Mouse (Mus musculus) forebrain, embryonic 12.5 days (tissue): ENCODE measurements around the gene Rtn4rl1. TPM values are rescaled to one million over a fixed set of nuclear protein-coding genes. Genes with fewer than 3 reads are reported as not detected.
"Not testable (repeated sequence)": the region's sequence is repeated elsewhere in the genome, so short reads cannot be mapped to it uniquely, and the experiment has no call there.

Experiments
- ATAC-seq: fragments of 200-750 bp; cut with Nextera tagmentation; 2 replicates; pipeline ENCODE4 v1.8.0; 2017; ENCODE audit warnings: moderate TSS enrichment; ENCODE audit not compliant: low FRiP score
- H3K27ac ChIP-seq: fragments of 300-500 bp; sonication (generic); 2 replicates; pipeline ENCODE4 v1.5.1; 2016; ENCODE audit warnings: mild to moderate bottlenecking
- H3K27me3 ChIP-seq: fragments of 300-500 bp; sonication (generic); 2 replicates; pipeline ENCODE4 v1.6.1; 2016; ENCODE audit warnings: mild to moderate bottlenecking
- H3K36me3 ChIP-seq: fragments of 300-500 bp; sonication (generic); replicated peaks from 2 replicates; pipeline ENCODE4 v1.6.1; 2016; ENCODE audit warnings: mild to moderate bottlenecking
- H3K4me1 ChIP-seq: fragments of 300-500 bp; sonication (generic); 2 replicates; pipeline ENCODE4 v1.6.1; 2016
- H3K4me2 ChIP-seq: fragments of 300-500 bp; sonication (generic); 2 replicates; pipeline ENCODE4 v1.6.1; 2016; ENCODE audit warnings: mild to moderate bottlenecking, moderate library complexity
- H3K4me3 ChIP-seq: fragments of 300-500 bp; sonication (generic); replicated peaks from 2 replicates; pipeline ENCODE4 v1.5.1; 2016; ENCODE audit warnings: mild to moderate bottlenecking
- H3K9ac ChIP-seq: fragments of 300-500 bp; sonication (generic); 2 replicates; pipeline ENCODE4 v1.6.1; 2016; ENCODE audit warnings: mild to moderate bottlenecking
- H3K9me3 ChIP-seq: fragments of 300-500 bp; sonication (generic); 2 replicates; pipeline ENCODE4 v1.6.1; 2016
- WGBS: fragments of 180-500 bp; shearing (Covaris S2); methylation state at CpG from one replicate; pipeline ENCODE4 v1.1.7; 2016; 5-methylcytosine and 5-hydroxymethylcytosine counted together
- polyA plus RNA-seq: library from polyadenylated mRNA; unstranded; fragments of >200 nt; fragmentation: Nextera tagmentation; extraction: Ambion mirVana; gene quantifications from 2 replicates; pipeline ENCODE4 v1.2.1, GENCODE M21; 2016

The Rtn4rl1 gene
- polyA plus RNA-seq, 1 experiment from 2014 or later: 1.7 TPM

GRCm38 (mm10) chr11:75167643-75168589 is 25.7 kb upstream of the Rtn4rl1 start:
- H3K36me3 ChIP-seq: peaks cover 11% of the 10 kb centered on the region
- no peak for ATAC-seq
- H3K9ac ChIP-seq: peak overlapping the region; percentile 49
- 3% methylated on average over 53 of the region's 63 CpGs for WGBS
- H3K4me2 ChIP-seq: peak overlapping the region; percentile 83
- peaks cover 100% of the 10 kb centered on the region for H3K27me3 ChIP-seq
- H3K4me3 ChIP-seq: peak overlapping the region; percentile 46
- H3K27ac ChIP-seq: 0 out of 2 replicates have a peak overlapping the region, but pooled peaks have one; percentile 1
- H3K4me1 ChIP-seq: peaks cover 69% of the 10 kb centered on the region
- H3K9me3 ChIP-seq: no peaks in the 10 kb centered on the region

- Histone ChIP-seq H3K27ac (no peak overlapping the region), H3K36me3 (peaks cover 3% of the 10 kb centered on the region), H3K9me3 (no peaks in the 10 kb centered on the region), H3K4me3 (peak overlapping the region; percentile 46), H3K9ac (peak overlapping the region; percentile 49), H3K27me3 (peaks cover 98% of the 10 kb centered on the region), H3K4me1 (peaks cover 76% of the 10 kb centered on the region), H3K4me2 (peak overlapping the region; percentile 83)
- under 1% methylated on average over 83 of the region's 83 CpGs for WGBS
- ATAC-seq: no peak
Measured at GRCm38 (mm10) chr11:75168590-75169361, 24.8 kb upstream of the Rtn4rl1 start.

- no peaks in the 10 kb centered on the region for H3K9me3 ChIP-seq
- H3K4me3 ChIP-seq: peak within 1 kb of the TSS; percentile 46
- ATAC-seq: no peak
- peaks cover 82% of the 10 kb centered on the region for H3K4me1 ChIP-seq
- WGBS: 5% methylated on average over 23 of the region's 23 CpGs
- H3K27ac ChIP-seq: no peak within 1 kb of the TSS
- peak within 1 kb of the TSS; percentile 83 for H3K4me2 ChIP-seq
- H3K36me3 ChIP-seq: no peaks in the 10 kb centered on the region
- peaks cover 94% of the 10 kb centered on the region for H3K27me3 ChIP-seq
- H3K9ac ChIP-seq: peak within 1 kb of the TSS; percentile 49
Measured at GRCm38 (mm10) chr11:75169405-75170080, 24.0 kb upstream of the Rtn4rl1 start, which contains the start of gene Hic1. Hic1 (minus strand) TSS chr11:75169519.

- Histone ChIP-seq H3K27ac (no peak overlapping the region), H3K36me3 (no peaks in the 10 kb centered on the region), H3K9me3 (no peaks in the 10 kb centered on the region), H3K27me3 (peaks cover 89% of the 10 kb centered on the region), H3K4me2 (peak overlapping the region; percentile 83), H3K9ac (peak overlapping the region; percentile 18; the same call in 1 of the 2 replicates), H3K4me1 (peaks cover 82% of the 10 kb centered on the region), H3K4me3 (peak overlapping the region; percentile 44)
- WGBS: under 1% methylated on average over 38 of the region's 38 CpGs
- peak; percentile 51 for ATAC-seq
Measured at GRCm38 (mm10) chr11:75170136-75170751, 23.3 kb upstream of the Rtn4rl1 start.

GRCm38 (mm10) chr11:75171186-75171865 is 22.3 kb upstream of the Rtn4rl1 start:
- peak overlapping the region; percentile 70; the same call in 1 of the 2 replicates for H3K4me3 ChIP-seq
- H3K36me3 ChIP-seq: peaks cover 4% of the 10 kb centered on the region; the same call in 1 of the 2 replicates
- ATAC-seq: no peak

GRCm38 (mm10) chr11:75172151-75173094 is 21.2 kb upstream of the Rtn4rl1 start:
- ATAC-seq: no peak
- peak overlapping the region; percentile 40 for H3K9ac ChIP-seq
- H3K4me3 ChIP-seq: peak overlapping the region; percentile 70
- peak overlapping the region; percentile 72 for H3K4me2 ChIP-seq
- H3K27ac ChIP-seq: no peak overlapping the region
- peaks cover 9% of the 10 kb centered on the region; the same call in 1 of the 2 replicates for H3K36me3 ChIP-seq
- H3K9me3 ChIP-seq: no peaks in the 10 kb centered on the region
- H3K4me1 ChIP-seq: peaks cover 62% of the 10 kb centered on the region
- under 1% methylated on average over 75 of the region's 75 CpGs for WGBS
- H3K27me3 ChIP-seq: peaks cover 74% of the 10 kb centered on the region

More at GRCm38 (mm10) chr11:75171186-75171865, 22.3 kb upstream of the Rtn4rl1 start:
- Histone ChIP-seq H3K27me3 (peaks cover 85% of the 10 kb centered on the region), H3K9ac (no peak overlapping the region), H3K27ac (no peak overlapping the region), H3K9me3 (no peaks in the 10 kb centered on the region), H3K4me2 (peak overlapping the region; percentile 72), H3K4me1 (peaks cover 71% of the 10 kb centered on the region)
- 6% methylated on average over 17 of the region's 17 CpGs for WGBS

- peaks cover 13% of the 10 kb centered on the region; the same call in 1 of the 2 replicates for H3K36me3 ChIP-seq
- WGBS: under 1% methylated on average over 70 of the region's 71 CpGs
Measured at GRCm38 (mm10) chr11:75173095-75173798, 20.3 kb upstream of the Rtn4rl1 start.

GRCm38 (mm10) chr11:75173799-75174165 is 19.8 kb upstream of the Rtn4rl1 start:
- Histone ChIP-seq H3K4me1 (peaks cover 57% of the 10 kb centered on the region), H3K27ac (no peak overlapping the region), H3K9me3 (no peaks in the 10 kb centered on the region), H3K9ac (peak overlapping the region; percentile 56), H3K27me3 (peaks cover 61% of the 10 kb centered on the region), H3K4me2 (peak overlapping the region; percentile 72), H3K36me3 (peaks cover 13% of the 10 kb centered on the region; the same call in 1 of the 2 replicates), H3K4me3 (peak overlapping the region; percentile 70)
- ATAC-seq: no peak
- 2% methylated on average over 15 of the region's 15 CpGs for WGBS

More at GRCm38 (mm10) chr11:75173095-75173798, 20.3 kb upstream of the Rtn4rl1 start:
- Histone ChIP-seq H3K4me3 (peak overlapping the region; percentile 70), H3K27me3 (peaks cover 66% of the 10 kb centered on the region), H3K9me3 (no peaks in the 10 kb centered on the region), H3K9ac (peak overlapping the region; percentile 56), H3K4me2 (peak overlapping the region; percentile 72), H3K27ac (peak overlapping the region; percentile 73), H3K4me1 (peaks cover 62% of the 10 kb centered on the region)
- ATAC-seq: peak; percentile 71

GRCm38 (mm10) chr11:75174574-75174973 is 19.0 kb upstream of the Rtn4rl1 start:
- H3K9me3 ChIP-seq, H3K27ac ChIP-seq, H3K9ac ChIP-seq, H3K4me2 ChIP-seq, ATAC-seq, H3K4me3 ChIP-seq: not testable (repeated sequence)
- Histone ChIP-seq H3K27me3 (peaks cover 53% of the 10 kb centered on the region), H3K36me3 (peaks cover 13% of the 10 kb centered on the region; the same call in 1 of the 2 replicates), H3K4me1 (peaks cover 56% of the 10 kb centered on the region)
- WGBS: 81% methylated on average over 6 of the region's 6 CpGs
